Mouse (Mus musculus) thymus, adult 2 months (tissue): ENCODE data around the gene Gm3139. TPM values are rescaled to one million over a fixed set of nuclear protein-coding genes. Genes with fewer than 3 reads are reported as not detected.
"Not testable (repeated sequence)": the region's sequence is repeated elsewhere in the genome, so short reads cannot be mapped to it uniquely, and the experiment has no call there.

Experiments used
- DNase-seq: peaks from one replicate; pipeline ENCODE4 v3.0.0; 2021
- H3K27ac ChIP-seq: fragments of 200-500 bp; 2 replicates; pipeline ENCODE4 v1.5.1; 2012; ENCODE audit warnings: low read length, control low read depth; ENCODE audit not compliant: control insufficient read depth, insufficient read depth
- H3K27me3 ChIP-seq: fragments of 200-500 bp; 2 replicates; pipeline ENCODE4 v1.6.1; 2012; ENCODE audit warnings: mild to moderate bottlenecking, low read length, moderate library complexity, mixed read lengths; ENCODE audit not compliant: control insufficient read depth, insufficient read depth
- H3K36me3 ChIP-seq: fragments of 200-500 bp; 2 replicates; pipeline ENCODE4 v1.6.1; 2012; ENCODE audit warnings: mild to moderate bottlenecking, low read length, moderate library complexity; ENCODE audit not compliant: control insufficient read depth, insufficient read depth
- H3K4me1 ChIP-seq: fragments of 200-500 bp; replicated peaks from 2 replicates; pipeline ENCODE4 v1.6.1; 2012; ENCODE audit warnings: low read length; ENCODE audit not compliant: control insufficient read depth, insufficient read depth
- H3K4me3 ChIP-seq: fragments of 200-500 bp; 2 replicates; pipeline ENCODE4 v1.5.1; 2012; ENCODE audit warnings: mild to moderate bottlenecking, low read length, control low read depth, moderate library complexity; ENCODE audit not compliant: control insufficient read depth, insufficient read depth
- WGBS: fragments of 180-500 bp; shearing (Covaris S2); methylation state at CpG from one replicate; pipeline ENCODE4 v1.1.7; 2018; 5-methylcytosine and 5-hydroxymethylcytosine counted together
- polyA plus RNA-seq: library from polyadenylated mRNA; depleted of rRNA; stranded (reverse); fragments of >200 nt; gene quantifications from 2 replicates; pipeline ENCODE4 v1.2.3, GENCODE M21; 2012; rRNA removed

Gene Gm3139
- polyA plus RNA-seq: not detected in 2 replicates

GRCm38 (mm10) chr5:94525987-94526386 lies at the start of gene Gm3139:
TSS of gene Gm3139 (plus strand) at chr5:94526287.
- H3K4me1 ChIP-seq, DNase-seq, H3K27me3 ChIP-seq, H3K4me3 ChIP-seq, H3K36me3 ChIP-seq, H3K27ac ChIP-seq: not testable (repeated sequence)
- WGBS: no CpG with 5 or more reads among the region's 2 CpGs

Other genes starting within 250 kb of the Gm3139 start
- not detected in 2 replicates for gene A430089I19Rik, start 219.5 kb upstream of the Gm3139 start, polyA plus RNA-seq
- gene Gm6502, start 211.9 kb upstream of the Gm3139 start, polyA plus RNA-seq: 0.08 TPM in 1 of 2 replicates, not detected in the other
- not detected in 2 replicates for gene AA792892, start 186.5 kb upstream of the Gm3139 start, polyA plus RNA-seq
- not detected in 2 replicates for gene Gm7682, start 80.5 kb upstream of the Gm3139 start, polyA plus RNA-seq
- 0.05 TPM in 1 of 2 replicates, not detected in the other for gene Gm3147, start 90.1 kb downstream of the Gm3139 start, polyA plus RNA-seq
- gene Gm6509, start 97.7 kb downstream of the Gm3139 start, polyA plus RNA-seq: not detected in 2 replicates
- gene Gm6205, start 122.1 kb downstream of the Gm3139 start, polyA plus RNA-seq: not detected in 2 replicates